Mouse (Mus musculus): ENCODE data around the gene Cnot1. TPM values are rescaled to one million over a fixed set of nuclear protein-coding genes. Genes with fewer than 3 reads are reported as not detected.

Cnot1 gene
- polyA plus RNA-seq, 1 experiment, result 1.2 TPM

DNA sequence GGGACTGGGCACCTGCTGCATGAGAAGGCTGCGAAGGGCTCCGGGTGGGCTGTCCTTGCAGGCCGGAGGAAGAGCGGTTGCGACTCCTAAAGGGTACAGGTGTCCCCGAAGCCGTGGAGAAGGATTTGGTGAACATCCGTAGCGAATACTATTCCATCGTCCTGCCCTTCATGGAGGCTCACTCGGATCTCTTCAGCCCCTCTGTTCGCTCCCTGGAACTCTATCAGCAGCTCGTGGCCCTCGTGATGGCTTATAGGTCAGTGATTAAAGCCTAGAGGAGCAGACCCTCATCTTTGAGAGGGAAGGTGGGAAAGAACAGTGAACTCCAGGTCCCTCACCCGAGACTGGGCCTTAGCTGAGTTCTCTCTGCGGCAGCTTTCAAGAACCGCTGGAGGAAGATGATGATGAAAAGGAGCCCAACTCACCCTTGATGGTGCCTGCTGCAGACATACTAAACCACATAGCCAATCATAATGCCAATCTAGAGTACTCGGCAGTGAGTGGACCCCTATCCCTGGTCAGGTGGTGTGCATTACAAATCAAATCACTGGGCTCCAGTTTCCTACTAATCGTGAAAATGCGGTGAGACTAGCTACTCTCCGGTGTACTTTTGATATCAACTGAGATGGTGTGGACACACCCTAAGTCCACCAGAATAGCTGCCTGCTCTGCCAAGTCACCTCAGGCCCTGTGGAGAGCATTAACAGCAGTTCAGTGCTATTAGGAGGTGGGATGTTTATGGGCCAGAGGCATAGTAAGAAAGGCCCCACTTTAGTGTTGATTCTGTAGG is 90.5 kb downstream of the Cnot1 start:
- H3K27me3 ChIP-seq (ENCODE audit: control insufficient read depth), result no peaks in the 10 kb centered on the region
- TF ChIP-seq GATA1 (IDR thresholded peaks at IDR 0.05; ENCODE audit: low read length) (no peak), TAL1 (IDR thresholded peaks at IDR 0.05; ENCODE audit: low read length) (no peak)
- H3K36me3 ChIP-seq (ENCODE audit: control insufficient read depth), result peaks cover 53% of the 10 kb centered on the region
- H3K4me3 ChIP-seq (replicated peaks), result peak overlapping the region; percentile 89
- peaks cover 62% of the 10 kb centered on the region for H3K4me1 ChIP-seq (ENCODE audit: control insufficient read depth)
- no peaks in the 10 kb centered on the region for H3K9me3 ChIP-seq (ENCODE audit: control insufficient read depth, low read length)

GRCm38 (mm10) chr8:95715676-95716531 is 91.4 kb downstream of the Cnot1 start, which contains the start of gene Setd6:
Gene Setd6, plus strand, starts transcription at chr8:95715881.
- no peak for TF ChIP-seq GATA1 (IDR thresholded peaks at IDR 0.05; ENCODE audit: low read length)
- no peak for TF ChIP-seq TAL1 (IDR thresholded peaks at IDR 0.05; ENCODE audit: low read length)
- Histone ChIP-seq H3K27me3 (ENCODE audit: control insufficient read depth) (no peaks in the 10 kb centered on the region), H3K36me3 (ENCODE audit: control insufficient read depth) (peaks cover 44% of the 10 kb centered on the region), H3K9me3 (ENCODE audit: control insufficient read depth, low read length) (no peaks in the 10 kb centered on the region), H3K4me3 (replicated peaks) (peak within 1 kb of the TSS; percentile 89), H3K4me1 (ENCODE audit: control insufficient read depth) (peaks cover 62% of the 10 kb centered on the region)

DNA sequence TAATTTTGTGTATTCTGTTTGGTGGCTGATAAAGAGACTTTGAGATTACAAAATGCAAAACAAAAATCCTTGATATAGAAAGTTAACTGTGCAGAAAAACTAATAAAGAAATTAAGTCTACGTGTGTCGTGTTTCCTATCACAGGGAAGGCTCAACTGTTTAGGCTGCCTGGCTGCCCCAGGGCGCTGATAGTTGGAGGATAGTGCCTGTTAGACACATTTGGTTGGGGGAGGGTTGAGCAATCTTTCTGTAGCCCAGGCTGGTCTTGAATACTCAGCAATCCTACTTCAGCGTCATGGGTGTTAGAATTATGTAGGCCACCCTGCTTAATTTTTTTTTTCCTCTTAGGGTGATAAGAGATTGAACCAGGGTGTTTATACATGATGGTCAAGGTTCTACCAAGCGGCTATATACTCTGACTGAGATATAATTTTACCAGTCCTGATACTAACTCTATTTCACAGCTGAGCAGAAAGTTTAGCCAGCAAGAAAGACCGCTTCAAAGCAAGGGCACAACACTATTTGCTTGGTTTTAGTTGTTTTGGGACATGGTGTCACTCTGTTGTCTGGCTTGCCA is 92.3 kb downstream of the Cnot1 start:
- peaks cover 34% of the 10 kb centered on the region for H3K36me3 ChIP-seq (ENCODE audit: control insufficient read depth)
- H3K4me3 ChIP-seq (replicated peaks), result peak overlapping the region; percentile 89
- H3K4me1 ChIP-seq (ENCODE audit: control insufficient read depth), result peaks cover 62% of the 10 kb centered on the region
- TF ChIP-seq GATA1 (IDR thresholded peaks at IDR 0.05; ENCODE audit: low read length) (no peak), TAL1 (IDR thresholded peaks at IDR 0.05; ENCODE audit: low read length) (no peak)
- no peaks in the 10 kb centered on the region for H3K27me3 ChIP-seq (ENCODE audit: control insufficient read depth)
- no peaks in the 10 kb centered on the region for H3K9me3 ChIP-seq (ENCODE audit: control insufficient read depth, low read length)

DNA sequence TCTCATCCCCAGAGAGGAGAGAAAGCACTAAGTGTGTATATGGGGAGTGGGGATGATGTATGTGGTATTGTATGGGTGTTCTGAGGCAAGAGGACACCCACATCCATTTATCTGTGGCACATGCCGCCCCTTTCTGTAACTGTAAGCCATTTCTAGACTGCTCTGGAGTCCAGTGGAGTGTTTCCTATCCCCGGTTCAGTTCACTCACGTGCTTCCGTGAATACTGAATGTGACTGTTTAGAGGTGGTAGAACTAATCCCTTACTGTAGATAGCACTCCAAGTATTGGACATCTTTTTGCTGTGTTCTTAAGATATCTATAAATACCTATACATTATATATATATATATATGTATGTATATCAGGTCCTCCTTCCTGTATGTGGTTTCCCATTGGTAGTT is 92.9 kb downstream of the Cnot1 start:
- no peaks in the 10 kb centered on the region for H3K27me3 ChIP-seq (ENCODE audit: control insufficient read depth)
- TF ChIP-seq TAL1 (IDR thresholded peaks at IDR 0.05; ENCODE audit: low read length), result no peak
- H3K4me1 ChIP-seq (ENCODE audit: control insufficient read depth), result peaks cover 62% of the 10 kb centered on the region
- H3K36me3 ChIP-seq (ENCODE audit: control insufficient read depth), result peaks cover 29% of the 10 kb centered on the region
- H3K4me3 ChIP-seq (replicated peaks), result no peak overlapping the region
- H3K9me3 ChIP-seq (ENCODE audit: control insufficient read depth, low read length), result no peaks in the 10 kb centered on the region

- Histone ChIP-seq H3K4me1 (ENCODE audit: control insufficient read depth) (peaks cover 62% of the 10 kb centered on the region), H3K27me3 (ENCODE audit: control insufficient read depth) (no peaks in the 10 kb centered on the region), H3K36me3 (ENCODE audit: control insufficient read depth) (peaks cover 19% of the 10 kb centered on the region), H3K9me3 (ENCODE audit: control insufficient read depth, low read length) (no peaks in the 10 kb centered on the region), H3K4me3 (replicated peaks) (no peak overlapping the region)
- no peak for TF ChIP-seq TAL1 (IDR thresholded peaks at IDR 0.05; ENCODE audit: low read length)
- no peak for TF ChIP-seq GATA1 (IDR thresholded peaks at IDR 0.05; ENCODE audit: low read length)
Observed at GRCm38 (mm10) chr8:95713100-95714010, 93.9 kb downstream of the Cnot1 start.

DNA sequence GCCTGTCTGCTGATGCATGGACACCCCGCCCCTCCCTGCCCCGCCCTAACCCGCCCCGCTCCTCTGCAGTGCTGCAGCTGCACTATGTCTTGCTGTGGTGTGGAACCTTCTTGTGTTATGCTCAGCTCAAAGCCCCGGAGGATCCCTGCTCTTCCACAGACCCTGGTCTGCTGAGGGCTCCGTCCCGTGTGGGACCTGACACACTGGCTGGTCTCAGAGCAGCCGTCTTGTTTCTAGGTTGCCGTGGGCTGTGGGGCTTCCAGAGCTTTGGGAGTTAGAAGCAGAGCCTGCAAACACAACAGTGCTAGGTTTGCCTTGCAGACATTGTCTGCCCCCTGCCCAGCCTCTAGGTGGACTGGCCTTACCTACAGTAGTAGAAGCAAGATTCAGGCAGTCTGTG is 94.9 kb downstream of the Cnot1 start:
- Histone ChIP-seq H3K4me1 (ENCODE audit: control insufficient read depth) (peaks cover 55% of the 10 kb centered on the region), H3K9me3 (ENCODE audit: control insufficient read depth, low read length) (no peaks in the 10 kb centered on the region), H3K36me3 (ENCODE audit: control insufficient read depth) (peaks cover 10% of the 10 kb centered on the region), H3K4me3 (replicated peaks) (no peak overlapping the region), H3K27me3 (ENCODE audit: control insufficient read depth) (no peaks in the 10 kb centered on the region)
- TF ChIP-seq GATA1 (IDR thresholded peaks at IDR 0.05; ENCODE audit: low read length) (no peak), TAL1 (IDR thresholded peaks at IDR 0.05; ENCODE audit: low read length) (no peak)

DNA sequence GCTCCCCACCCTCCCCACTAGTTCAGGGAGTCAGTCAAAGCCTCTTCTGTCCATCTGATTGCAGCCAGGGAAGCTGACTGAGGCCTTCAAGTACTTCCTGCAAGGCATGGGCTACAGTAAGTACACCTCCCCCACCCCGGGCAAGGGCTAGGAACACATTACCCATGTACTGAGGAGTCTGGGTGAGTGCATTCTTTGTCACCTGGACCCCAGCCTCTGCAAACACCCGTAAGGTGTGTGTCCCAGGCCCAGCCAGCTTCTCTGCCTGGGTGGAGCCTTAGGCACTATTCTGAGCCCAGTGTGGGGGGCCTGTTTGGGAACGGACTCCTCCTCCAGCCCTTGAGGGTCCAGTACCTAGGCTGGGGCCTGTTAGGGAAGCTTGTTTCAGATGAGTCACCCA is 96.2 kb downstream of the Cnot1 start:
- no peaks in the 10 kb centered on the region for H3K27me3 ChIP-seq (ENCODE audit: control insufficient read depth)
- no peaks in the 10 kb centered on the region for H3K9me3 ChIP-seq (ENCODE audit: control insufficient read depth, low read length)
- no peaks in the 10 kb centered on the region; the same call in 1 of the 2 replicates for H3K36me3 ChIP-seq (ENCODE audit: control insufficient read depth)
- no peak overlapping the region for H3K4me3 ChIP-seq (replicated peaks)
- peaks cover 42% of the 10 kb centered on the region for H3K4me1 ChIP-seq (ENCODE audit: control insufficient read depth)
- no peak for TF ChIP-seq TAL1 (IDR thresholded peaks at IDR 0.05; ENCODE audit: low read length)

DNA sequence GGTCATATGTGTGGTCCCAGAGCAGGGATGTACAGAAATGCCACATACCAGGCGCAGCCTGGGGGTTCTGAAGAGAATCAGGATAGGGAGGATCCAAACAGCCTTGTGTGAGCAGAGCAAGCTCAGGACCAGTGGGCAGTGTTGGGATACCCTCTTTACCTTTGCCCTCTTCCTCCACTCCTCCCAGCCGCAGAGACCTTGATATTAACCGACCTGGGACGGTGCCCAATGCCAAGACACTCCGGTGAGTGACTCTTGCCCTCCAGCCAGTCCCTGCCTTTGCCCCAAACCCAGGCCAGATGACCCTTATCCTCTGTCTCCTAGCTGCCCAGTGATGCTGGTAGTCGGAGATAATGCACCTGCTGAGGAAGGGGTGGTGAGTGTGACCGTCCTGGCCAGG is 97.7 kb downstream of the Cnot1 start:
- Histone ChIP-seq H3K36me3 (ENCODE audit: control insufficient read depth) (no peaks in the 10 kb centered on the region), H3K4me1 (ENCODE audit: control insufficient read depth) (peaks cover 28% of the 10 kb centered on the region), H3K4me3 (replicated peaks) (no peak overlapping the region), H3K9me3 (ENCODE audit: control insufficient read depth, low read length) (no peaks in the 10 kb centered on the region), H3K27me3 (ENCODE audit: control insufficient read depth) (no peaks in the 10 kb centered on the region)
- TF ChIP-seq GATA1 (IDR thresholded peaks at IDR 0.05; ENCODE audit: low read length) (no peak), TAL1 (IDR thresholded peaks at IDR 0.05; ENCODE audit: low read length) (no peak)

Measured in erythroblast, embryonic 14.5 days (primary cell).